Mouse (Mus musculus) bone marrow, adult 2 months (tissue): ENCODE measurements around the gene Ubash3a.

Experiments used
- CTCF ChIP-seq: fragments of 200-500 bp; IDR thresholded peaks from 2 replicates; pipeline ENCODE4 v1.5.1; 2011; ENCODE audit warnings: low read length, control low read depth; ENCODE audit not compliant: control insufficient read depth, insufficient read depth
- POLR2A ChIP-seq: fragments of 200-500 bp; IDR thresholded peaks from 2 replicates; pipeline ENCODE4 v1.6.1; 2011; ENCODE audit warnings: low read depth, mild to moderate bottlenecking, control low read depth, low read length, borderline replicate concordance; ENCODE audit not compliant: control insufficient read depth

GRCm38 (mm10) chr17:31169796-31170195, 37.9 kb upstream of the Ubash3a start:
- TF ChIP-seq CTCF: no peak
- no peak for TF ChIP-seq POLR2A
